Mouse (Mus musculus) left cerebral cortex, postnatal 14 days (tissue): Measurements from ENCODE around the gene Lpar1. TPM values are rescaled to one million over a fixed set of nuclear protein-coding genes. Genes with fewer than 3 reads are reported as not detected.

Experiments used
- DNase-seq, 2 experiments: peaks; one replicate each; pipeline ENCODE4 v3.0.0; 2021 to 2022; ENCODE audit warnings: low spot score in 2 of 2, mixed read lengths in 1 of 2
- intact Hi-C: fragments of 180-260 bp; cut with DNase I; formaldehyde crosslinking; loops from one replicate; pipeline ENCODE4 v1.15.1; 2025
- total RNA-seq, 2 experiments: library from RNA; stranded (reverse); gene quantifications; 2 replicates each; pipeline ENCODE4 v1.2.3; 2021

Gene Lpar1
- total RNA-seq, 2 experiments from 2014 or later, result 15.5 to 16.5 TPM

DNA sequence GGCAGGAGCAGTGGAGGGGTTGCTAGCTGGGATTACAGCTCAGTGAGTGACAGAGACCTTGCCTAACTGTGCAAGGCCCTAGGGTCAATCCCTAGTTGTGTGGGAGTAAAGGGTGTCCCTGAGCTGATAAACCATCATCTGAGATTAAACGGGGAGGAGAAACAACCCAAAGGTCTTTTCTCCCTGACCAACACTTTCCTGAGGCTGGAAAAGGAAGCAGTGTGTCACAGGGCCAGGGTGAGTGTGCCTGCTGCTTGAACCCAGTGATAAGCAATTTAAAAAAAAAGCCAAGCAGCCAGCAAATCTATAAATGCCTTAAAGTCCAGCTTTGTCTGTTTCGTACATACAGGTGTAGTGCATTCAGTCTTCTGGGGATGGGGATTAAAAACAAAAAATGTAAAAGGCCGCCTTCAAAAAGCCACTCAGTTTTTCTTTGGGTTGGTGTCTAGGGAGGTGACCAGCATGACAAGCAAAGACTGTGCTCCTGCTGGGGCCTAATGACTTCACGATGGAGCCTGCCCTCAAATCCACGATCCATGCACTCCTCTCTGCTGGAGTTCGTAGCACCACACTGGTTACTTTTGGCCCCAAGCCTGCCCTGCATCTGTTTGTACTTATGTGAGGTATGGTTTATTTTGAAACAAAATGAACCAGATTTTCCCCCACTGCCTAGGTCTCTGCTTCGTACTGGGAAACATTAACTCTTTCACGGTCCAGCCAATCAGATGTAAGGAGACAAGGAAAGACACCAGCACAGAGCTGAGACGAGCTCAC is 35.3 kb downstream of the Lpar1 start:
- DNase-seq, result no peak
- intact Hi-C loops, result no loop called here

DNA sequence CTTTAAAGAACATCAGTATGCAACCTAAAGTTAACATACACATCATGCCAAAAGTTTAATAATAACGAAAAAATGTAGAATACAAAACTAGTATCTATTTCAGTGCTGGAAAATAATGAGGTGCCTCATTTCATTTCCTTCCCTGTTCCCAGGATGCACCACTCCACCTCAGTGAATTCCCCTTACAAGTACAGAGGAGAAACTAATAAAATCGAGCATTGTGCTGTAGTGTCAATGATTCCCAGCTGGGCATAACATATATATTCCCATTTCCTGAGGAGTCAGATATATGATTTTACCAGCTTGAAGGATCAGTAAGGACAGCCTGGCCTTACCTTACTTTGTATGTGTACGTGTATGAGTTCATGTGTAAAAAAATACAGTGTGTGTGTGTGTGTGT is 36.9 kb downstream of the Lpar1 start:
- intact Hi-C loops, result no loop called here
- no peak for DNase-seq

DNA sequence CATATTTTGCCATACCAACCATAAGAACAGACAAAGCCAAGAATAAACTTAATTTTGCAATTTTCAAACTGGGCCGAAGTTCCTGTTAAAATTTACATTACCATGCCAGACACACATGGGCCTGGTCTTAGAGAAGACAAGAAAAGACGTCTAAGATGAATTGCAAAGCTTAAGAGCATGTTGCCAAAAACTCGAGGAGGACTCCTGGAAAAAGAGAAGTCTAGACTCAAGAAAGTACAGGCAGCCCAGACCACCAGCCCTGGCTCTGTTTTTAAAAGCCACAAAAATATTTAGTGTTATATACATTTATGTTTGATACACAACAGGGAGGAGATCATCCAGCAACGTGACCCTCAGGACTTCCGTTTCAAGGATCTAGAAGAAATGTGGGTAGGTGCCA is 37.5 kb downstream of the Lpar1 start:
- DNase-seq, result no peak

DNA sequence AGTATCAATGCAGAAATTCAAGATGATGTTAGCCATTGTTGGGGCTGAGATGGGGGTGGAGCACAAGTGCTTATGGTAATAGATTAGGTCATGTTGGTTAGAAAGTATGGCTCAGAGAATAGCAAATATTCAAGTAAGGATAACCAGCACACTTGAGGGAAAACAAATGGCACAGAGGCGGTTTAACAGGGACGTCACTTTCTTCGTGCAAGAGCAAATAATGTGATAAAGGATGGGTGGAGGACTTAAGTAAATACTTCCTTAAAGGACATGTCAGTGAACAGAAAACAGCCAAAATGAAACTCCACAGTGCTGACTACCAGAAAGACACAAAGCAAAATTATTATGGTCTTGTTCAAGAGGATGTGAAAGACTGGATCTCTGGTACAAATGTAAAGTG is 42.1 kb downstream of the Lpar1 start:
- DNase-seq, result no peak
- intact Hi-C loops, result no loop called here

More for the DNA sequence above, 37.5 kb downstream of the Lpar1 start:
- intact Hi-C loops, result no loop called here

DNA sequence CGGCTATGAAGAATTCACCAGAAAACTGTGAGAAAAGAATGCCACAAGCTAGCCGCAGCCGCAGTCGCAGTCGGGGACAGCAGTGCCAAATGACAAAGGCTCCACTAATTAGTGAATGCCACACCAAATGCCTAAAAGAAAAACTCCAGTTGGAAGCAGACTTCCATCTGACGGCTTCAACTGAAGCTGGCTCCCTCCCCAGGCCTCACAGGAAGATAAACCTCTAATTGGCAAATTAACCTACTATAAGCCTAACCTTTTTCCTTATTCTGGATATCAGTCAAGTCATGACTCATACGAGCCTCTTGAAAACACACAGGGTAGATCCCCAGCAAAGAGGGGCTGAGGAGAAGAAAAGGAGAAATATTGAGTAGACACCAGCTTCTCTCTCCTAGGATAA is 44.9 kb downstream of the Lpar1 start:
- intact Hi-C loops, result no loop called here
- DNase-seq, result peak; percentile 6 to 14

DNA sequence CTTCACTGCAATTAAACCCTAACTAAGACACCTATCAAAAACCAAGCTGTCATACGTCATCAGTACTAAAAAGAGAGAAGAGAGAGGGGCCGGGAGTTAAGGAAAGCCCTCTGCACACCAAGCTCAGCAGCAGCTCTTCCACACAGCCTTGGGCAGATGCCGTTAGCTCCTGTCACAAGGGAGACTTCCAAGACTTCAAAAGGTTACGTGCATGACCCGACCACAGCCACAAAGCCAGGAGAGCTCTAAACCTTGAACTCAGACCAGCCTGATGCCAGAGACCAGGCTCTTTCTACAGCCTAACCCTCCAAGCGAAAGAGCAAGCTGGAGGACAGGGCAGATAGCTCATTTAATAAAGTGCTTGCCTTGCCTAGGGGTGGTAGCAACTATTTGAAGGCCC is 46.2 kb downstream of the Lpar1 start:
- intact Hi-C loops, result no loop called here
- no peak for DNase-seq

DNA sequence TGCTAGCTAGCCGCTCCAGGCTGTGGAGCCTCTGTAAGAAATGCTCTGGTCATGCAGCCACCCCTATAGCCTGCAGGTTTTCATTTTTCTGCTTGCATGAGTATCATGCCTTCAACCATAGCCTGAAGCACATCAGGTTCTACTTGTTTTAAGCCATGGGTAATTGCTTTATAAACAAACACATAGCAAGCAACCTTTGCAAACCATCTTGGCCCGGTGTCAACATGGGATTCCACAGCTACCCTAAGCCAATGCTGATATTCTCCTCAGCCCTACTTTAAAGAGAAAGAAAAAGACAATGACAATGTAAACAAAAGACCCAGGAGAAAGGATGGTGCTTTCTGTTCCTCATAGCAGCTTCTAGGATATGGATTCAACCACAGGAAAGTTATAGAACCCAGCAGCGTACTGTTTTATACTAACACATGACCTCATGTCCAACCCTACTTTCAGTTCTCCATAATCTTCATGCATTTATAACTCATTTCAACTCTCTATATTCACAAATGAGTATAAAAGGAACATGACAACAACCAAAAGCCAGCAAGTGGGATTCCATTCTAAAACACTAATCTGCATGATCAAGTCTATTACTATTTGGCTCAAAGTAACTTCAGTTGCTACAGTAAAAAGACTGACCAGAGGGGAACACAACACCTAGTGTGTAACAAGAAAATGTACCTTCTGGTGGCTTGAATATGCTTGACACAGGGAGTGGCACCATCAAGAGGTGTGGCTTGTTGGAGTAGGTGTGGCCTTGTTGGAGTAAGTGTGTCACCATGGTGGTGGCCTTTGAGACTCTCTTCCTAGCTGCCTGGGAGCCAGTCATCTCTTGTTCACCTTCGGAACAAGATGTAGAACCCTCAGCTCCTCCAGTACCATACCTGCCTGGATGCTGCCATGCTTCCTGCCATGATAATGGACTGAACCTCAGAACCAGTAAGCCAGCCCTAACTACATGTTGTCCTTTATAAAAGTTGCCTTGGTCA is 46.9 kb downstream of the Lpar1 start:
- DNase-seq, result no peak
- intact Hi-C loops, result no loop called here

DNA sequence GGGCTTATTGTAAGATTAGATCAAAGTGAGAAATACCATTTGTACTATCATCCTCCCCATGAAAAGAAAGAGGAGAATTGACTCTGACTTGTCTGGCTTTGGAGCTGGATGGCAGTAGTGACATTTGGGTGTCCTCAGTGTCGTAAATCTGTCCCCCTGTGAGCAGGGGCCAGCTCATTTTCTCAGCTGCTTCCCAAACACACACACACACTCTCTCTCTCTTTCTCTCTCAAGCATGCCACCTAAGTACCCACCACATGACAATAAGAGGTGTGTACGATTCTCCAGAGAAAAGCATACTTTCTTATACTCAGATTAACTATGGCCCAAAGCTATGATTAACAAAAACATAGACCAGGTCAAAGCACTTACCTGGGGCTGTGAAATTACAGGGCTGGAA is 49.4 kb downstream of the Lpar1 start:
- no peak for DNase-seq
- intact Hi-C loops, result no loop called here

DNA sequence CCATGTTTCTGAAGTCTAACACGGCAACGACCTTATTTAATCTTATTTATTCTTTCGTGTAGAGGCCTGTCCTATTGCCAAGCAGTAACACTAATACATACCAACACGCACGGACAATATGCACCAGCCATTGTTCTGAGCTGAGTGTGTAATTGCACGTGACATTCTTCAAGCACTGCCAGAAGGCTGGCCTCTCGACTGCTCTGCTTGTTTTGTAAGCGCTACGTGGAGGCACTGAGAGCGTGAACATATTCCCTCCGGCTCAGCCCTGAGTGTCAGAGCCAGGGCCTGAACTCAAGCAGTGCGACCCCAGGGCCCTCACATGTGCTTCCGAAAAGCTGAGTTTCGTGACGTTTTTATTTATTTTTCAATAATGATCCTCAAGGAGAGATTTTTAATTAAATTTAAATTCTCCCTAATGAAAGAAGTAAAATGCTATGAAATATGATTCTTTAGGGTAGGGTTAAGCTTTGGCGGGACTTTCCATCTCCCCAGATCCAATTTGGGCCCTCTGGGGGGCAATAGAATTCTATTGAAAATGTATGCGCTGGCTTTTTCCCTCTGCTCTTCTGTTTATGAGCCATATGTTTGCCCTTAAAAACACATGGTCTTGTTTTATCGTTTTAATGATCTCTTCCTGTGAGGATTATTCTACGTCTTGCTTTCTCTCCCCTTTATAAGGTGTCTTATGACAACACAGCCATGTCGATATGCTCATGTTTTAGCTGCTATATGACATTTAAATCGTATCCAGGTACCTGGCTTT is 52.5 kb downstream of the Lpar1 start:
- no peak for DNase-seq
- intact Hi-C loops, result no loop called here

DNA sequence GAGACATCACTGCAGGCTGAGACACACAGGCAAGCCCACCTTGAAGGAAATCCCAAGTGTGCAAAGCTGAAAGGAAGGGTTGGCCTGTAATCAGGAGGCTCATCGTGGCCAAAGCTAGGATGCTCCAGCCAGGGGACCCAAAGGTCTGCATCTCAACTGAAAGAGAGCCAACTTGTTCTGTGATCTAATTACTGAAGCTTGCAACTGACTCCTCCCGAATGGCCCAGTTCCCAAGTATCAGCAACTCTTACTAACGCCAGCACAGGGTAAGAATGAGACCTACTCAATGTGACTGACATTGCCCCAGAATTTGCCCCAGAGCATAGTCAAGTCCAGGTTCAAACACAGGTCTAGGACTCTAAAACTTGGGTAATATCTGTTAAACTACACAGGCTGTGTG is 53.9 kb downstream of the Lpar1 start:
- intact Hi-C loops, result no loop called here
- DNase-seq, result no peak

DNA sequence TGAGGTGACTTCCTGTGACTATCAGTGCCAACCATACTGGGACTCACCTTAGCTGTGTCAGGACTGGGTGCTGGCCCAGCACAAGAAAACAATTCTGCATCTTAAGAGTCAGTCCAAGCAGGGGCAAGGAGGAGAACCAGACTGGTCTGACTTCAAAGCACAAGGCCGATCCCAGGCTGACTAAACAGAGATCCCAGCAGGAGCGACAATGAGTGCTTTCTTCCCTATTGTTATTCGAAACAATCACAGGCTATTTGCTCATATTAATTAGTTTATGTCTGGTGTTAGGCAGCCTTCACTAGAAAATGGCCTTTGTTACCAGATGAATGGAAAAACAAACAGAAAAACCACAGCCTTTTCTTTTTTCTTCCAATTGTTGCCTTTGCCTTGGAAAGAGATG is 54.5 kb downstream of the Lpar1 start:
- DNase-seq, result no peak
- intact Hi-C loops, result no loop called here

DNA sequence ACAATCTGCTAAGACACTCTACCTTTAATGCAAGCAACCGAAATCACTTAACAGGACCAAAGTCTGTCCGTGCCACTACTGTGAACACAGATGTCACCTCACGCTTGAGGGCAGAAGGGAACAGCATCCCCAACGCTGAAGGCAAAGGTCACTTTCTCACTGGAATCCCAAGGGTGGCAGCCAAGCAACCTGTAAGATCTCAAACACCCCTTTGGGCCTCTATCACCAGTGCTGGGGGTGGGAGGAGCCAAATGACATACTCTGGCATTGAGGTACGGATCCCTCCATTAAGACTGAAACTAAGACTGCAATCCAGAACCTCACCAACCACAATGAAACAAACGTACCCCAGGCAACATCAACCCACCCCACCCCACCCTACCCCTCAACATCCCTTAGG is 55.0 kb downstream of the Lpar1 start:
- intact Hi-C loops, result no loop called here
- no peak for DNase-seq

DNA sequence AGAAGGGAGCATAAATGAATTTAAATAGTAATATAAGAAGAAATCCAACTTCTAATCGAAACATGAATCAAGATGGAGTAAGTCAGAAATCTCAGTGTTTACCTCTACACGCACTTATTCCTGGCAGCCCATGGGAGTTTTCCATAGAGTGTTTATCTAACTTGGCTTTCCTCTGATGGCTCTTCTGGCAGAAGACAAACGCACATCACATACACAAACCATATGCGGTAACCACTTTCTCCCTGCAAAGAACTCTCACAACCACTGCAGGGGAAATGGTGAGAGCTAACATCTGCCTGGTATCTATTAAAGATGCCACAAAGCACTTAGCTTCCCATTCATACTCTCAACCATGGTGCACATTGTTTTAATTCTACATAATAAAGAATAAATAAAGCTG is 56.4 kb downstream of the Lpar1 start:
- intact Hi-C loops, result no loop called here
- no peak for DNase-seq

DNA sequence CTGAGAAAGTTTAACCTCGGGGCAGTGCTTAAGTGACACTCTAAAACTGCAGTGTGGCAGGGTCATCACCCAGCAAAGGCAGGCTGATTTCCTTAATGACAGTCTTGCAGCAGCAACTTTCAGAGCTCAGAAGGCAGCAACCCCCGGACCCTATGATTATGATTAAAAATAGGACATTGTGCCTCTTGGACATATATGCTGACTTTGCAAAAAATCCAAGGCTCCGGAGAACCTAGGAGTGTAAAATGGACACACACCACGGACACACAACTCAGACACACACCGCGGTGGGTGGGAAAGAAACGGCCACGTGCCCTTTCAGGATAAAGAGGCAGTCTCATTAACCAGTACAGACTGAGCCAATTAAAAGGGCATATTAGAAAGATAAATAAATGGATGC is 57.0 kb downstream of the Lpar1 start:
- DNase-seq, result no peak

DNA sequence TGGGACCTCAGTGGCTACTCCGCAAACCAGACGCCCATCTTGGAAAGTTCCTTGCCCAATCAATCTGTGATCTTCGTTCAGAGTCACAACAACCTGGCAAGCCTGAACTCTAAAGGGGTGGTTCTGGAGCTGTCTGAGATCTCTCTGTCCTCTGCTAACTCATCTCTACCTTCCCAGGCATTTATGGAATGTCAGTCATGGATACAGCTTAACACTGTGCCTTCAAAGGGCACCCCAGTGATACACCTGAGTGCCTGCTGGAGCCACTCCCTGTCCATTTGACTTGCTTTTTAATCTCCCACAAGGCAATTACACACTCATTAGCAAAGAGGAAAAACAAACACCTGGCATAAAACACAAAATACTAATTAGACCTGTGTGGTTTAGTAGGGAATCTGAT is 62.0 kb downstream of the Lpar1 start:
- no peak for DNase-seq
- intact Hi-C loops, result no loop called here

More for the DNA sequence above, 57.0 kb downstream of the Lpar1 start:
- intact Hi-C loops, result no loop called here

DNA sequence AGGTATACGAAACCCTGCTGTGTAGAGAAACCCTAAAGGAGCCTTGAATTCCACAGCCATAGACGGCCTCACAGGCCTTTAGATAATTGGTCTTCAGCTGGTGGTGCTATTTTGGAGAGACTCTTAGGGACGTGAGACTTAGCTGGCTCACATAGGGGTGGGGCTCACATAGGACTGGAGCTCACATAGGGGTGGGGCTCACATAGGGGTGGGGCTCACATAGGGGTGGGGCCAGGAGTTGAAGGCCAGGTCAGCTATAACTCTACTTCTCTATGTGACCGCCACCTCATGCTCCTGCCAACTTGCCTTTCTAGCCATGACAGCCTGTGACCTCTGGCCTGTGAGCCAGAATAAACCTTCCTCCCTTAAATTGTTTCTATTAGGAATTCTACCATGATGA is 63.3 kb downstream of the Lpar1 start:
- intact Hi-C loops, result no loop called here
- no peak for DNase-seq

DNA sequence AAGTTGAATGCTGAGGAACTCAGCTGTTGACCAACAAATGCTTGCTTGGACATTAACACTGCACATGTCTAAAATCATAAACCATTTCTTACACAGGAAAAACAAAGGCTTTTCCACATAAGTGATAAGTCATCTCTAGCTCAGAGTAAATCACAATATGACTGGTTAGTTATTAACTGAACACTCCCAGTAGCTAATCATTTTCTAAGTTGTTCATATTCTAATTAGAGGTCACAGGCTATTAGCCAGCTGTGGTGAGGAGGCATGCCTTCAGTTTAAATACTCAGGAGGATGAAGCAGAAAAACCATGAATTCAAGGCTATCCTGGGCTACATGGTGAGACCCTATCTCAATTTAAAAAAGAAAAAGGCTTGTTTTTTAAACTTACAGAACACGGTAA is 75.1 kb downstream of the Lpar1 start:
- no peak for DNase-seq
- intact Hi-C loops, result no loop called here

DNA sequence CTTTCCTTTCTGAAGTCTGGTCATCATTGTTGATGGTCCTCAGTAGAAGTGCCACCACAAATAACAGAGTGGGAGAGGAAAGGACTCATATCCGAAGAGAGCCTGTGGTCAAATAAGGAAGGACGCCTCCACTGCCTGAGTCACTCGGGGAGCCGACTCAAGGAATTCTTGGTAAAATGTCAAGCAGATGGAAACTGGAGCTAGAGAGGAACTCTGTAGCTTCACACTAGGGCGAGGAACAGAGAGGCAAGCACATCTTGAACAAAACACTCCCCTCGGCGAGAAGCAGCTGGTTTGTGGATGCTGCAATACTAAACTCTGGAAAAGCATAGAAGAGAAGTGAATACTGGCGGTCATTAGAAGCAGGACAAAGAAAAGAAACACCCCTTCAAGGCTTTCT is 76.0 kb downstream of the Lpar1 start:
- intact Hi-C loops, result no loop called here
- DNase-seq, result peak; percentile 44 to 61

DNA sequence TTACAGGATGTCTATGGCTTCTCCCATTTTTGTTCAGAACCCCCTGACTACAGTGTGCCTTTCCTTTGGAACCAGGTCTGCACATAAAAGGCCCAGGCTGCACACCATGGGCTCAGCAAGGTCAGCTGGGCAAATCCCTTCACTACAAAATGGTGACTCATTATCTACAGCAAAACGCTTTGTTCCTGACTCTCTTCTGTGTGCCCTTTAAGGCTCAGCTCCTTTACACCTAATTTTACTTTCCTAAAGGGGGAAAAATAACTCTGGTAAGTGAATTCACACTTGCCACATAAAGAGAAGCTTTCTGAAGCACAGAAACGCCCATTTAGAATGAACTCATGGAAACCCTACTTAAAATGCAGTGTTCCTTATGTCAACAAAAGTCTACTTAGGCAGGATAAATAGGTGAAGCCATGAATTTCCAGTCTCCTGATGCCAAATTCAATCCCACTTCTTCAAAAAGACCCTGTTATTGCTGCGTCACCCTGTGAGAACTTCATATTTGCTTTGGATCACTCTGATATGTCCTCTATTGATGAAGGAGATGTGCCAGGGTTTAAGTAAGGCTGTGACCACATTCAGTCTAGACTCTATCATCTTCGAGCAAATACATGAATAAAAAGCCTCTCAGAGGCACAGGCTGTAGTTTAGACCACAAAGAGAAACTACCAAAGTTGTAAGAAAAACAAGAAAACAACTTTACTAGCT is 82.3 kb downstream of the Lpar1 start:
- no peak for DNase-seq
- intact Hi-C loops, result no loop called here
